Mouse (Mus musculus) urinary bladder, postnatal 4 days (tissue): ENCODE measurements around the gene Prpf6.

Experiments
- DNase-seq, 2 experiments: peaks; one replicate each; pipeline ENCODE4 v3.0.0; 2021 to 2022; ENCODE audit warnings: low spot score in 2 of 2

Gene Prpf6

GRCm38 (mm10) chr2:181657441-181657840 is 65.8 kb downstream of the Prpf6 start:
- DNase-seq: no peak

- no peak for DNase-seq
Observed at GRCm38 (mm10) chr2:181658528-181658927, 66.9 kb downstream of the Prpf6 start.

GRCm38 (mm10) chr2:181658930-181659555 is 67.4 kb downstream of the Prpf6 start:
- peak in 1 of 2 experiments; percentile 52 for DNase-seq

- DNase-seq: peak; percentile 70 to 83
Observed at GRCm38 (mm10) chr2:181659609-181660055, 68.0 kb downstream of the Prpf6 start.

GRCm38 (mm10) chr2:181662620-181663297 is 71.1 kb downstream of the Prpf6 start:
- DNase-seq: peak in 1 of 2 experiments; percentile 50

- DNase-seq: no peak
Observed at GRCm38 (mm10) chr2:181663298-181663630, 71.6 kb downstream of the Prpf6 start.

GRCm38 (mm10) chr2:181670285-181670912 is 78.7 kb downstream of the Prpf6 start:
- no peak for DNase-seq

GRCm38 (mm10) chr2:181670913-181671311 is 79.2 kb downstream of the Prpf6 start:
- DNase-seq: no peak

- peak in 1 of 2 experiments; percentile 38 for DNase-seq
Observed at GRCm38 (mm10) chr2:181671326-181671725, 79.7 kb downstream of the Prpf6 start, which contains the start of gene Sox18. TSS of gene Sox18 (minus strand) at chr2:181671640.

- no peak for DNase-seq
Observed at GRCm38 (mm10) chr2:181671984-181672383, 80.3 kb downstream of the Prpf6 start.

GRCm38 (mm10) chr2:181673501-181673900 is 81.8 kb downstream of the Prpf6 start:
- peak in 1 of 2 experiments; percentile 38 for DNase-seq

GRCm38 (mm10) chr2:181674934-181675333 is 83.3 kb downstream of the Prpf6 start:
- no peak for DNase-seq

GRCm38 (mm10) chr2:181675454-181675853 is 83.8 kb downstream of the Prpf6 start:
- peak in 1 of 2 experiments; percentile 60 for DNase-seq

- DNase-seq: no peak
Observed at GRCm38 (mm10) chr2:181676424-181676823, 84.8 kb downstream of the Prpf6 start.

- DNase-seq: no peak
Observed at GRCm38 (mm10) chr2:181677096-181677754, 85.6 kb downstream of the Prpf6 start.

GRCm38 (mm10) chr2:181677755-181678098 is 86.1 kb downstream of the Prpf6 start:
- no peak for DNase-seq

- DNase-seq: peak in 1 of 2 experiments; percentile 66
Observed at GRCm38 (mm10) chr2:181678780-181679179, 87.1 kb downstream of the Prpf6 start.

GRCm38 (mm10) chr2:181679951-181680715 is 88.5 kb downstream of the Prpf6 start, which contains the start of gene Tcea2:
TSS of gene Tcea2 (plus strand) at chr2:181680310.
- DNase-seq: peak in 1 of 2 experiments; percentile 74

GRCm38 (mm10) chr2:181680716-181681117 is 89.0 kb downstream of the Prpf6 start:
- no peak for DNase-seq

- DNase-seq: no peak
Observed at GRCm38 (mm10) chr2:181681978-181682377, 90.3 kb downstream of the Prpf6 start.

- no peak for DNase-seq
Observed at GRCm38 (mm10) chr2:181683381-181683780, 91.7 kb downstream of the Prpf6 start.
